Mouse (Mus musculus): ENCODE measurements around the gene Rars2. TPM values are rescaled to one million over a fixed set of nuclear protein-coding genes. Genes with fewer than 3 reads are reported as not detected.

Gene Rars2
- total and polyA plus RNA-seq, 3 experiments, result 47.7 to 60.3 TPM; not detected in 1

DNA sequence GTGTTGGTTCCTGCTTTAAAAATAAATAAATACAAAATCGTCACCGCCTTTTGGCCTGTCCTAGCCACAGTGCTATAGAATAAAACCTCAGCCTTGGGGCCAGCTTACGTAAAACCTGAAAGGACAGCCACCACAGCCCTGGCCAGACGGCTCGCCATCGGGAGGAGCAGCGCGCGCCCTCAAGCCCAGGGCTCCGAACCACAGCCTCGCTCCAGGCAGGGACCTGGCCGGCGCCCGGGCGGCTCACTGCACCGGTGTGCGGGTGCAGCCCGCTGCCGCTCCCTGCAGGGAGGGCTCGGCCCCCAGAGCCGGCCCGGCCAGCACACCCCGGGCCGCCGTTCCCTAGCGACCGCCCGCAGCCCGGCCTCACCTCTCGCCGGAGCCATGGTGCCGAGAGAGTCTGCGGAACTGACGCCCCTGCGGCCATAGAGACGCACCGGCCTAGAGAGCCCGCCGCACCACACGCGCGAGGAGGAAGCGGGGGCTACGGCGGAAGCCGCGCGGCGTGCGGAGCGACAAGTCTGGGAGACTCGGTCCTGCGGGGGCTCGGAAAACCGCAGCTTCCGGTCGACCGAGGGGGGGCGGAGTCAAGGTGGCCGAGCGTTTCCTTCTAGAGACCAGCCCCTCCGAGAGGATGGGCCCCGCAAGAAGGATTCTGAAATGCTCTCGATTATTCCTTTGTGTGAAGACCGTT is 72.3 kb downstream of the Rars2 start, which contains the start of gene Slc35a1:
Gene Slc35a1 (minus strand): TSS at position 565 of the 694 bp plus-strand sequence.
- Histone ChIP-seq H3K9ac (ENCODE audit: control insufficient read depth, low read depth, low read length, poor library complexity, severe bottlenecking) (peak within 1 kb of the TSS; percentile 95), H3K79me2 (ENCODE audit: control insufficient read depth, insufficient read depth, low read length, poor library complexity) (peaks cover 13% of the 10 kb centered on the region), H3K4me1 (ENCODE audit: control insufficient read depth in 1 of 2, insufficient read depth in 2 of 2, low read length in 2 of 2) (peaks cover 5 to 9% of the 10 kb centered on the region in 2 experiments), H3K9me3 (replicated peaks; ENCODE audit: insufficient read depth, low read length) (no peaks in the 10 kb centered on the region), H3K27me3 (ENCODE audit: control insufficient read depth in 1 of 2, insufficient read depth in 2 of 2, low read length in 2 of 2) (no peaks in the 10 kb centered on the region), H3K36me3 (ENCODE audit: control insufficient read depth in 1 of 2, insufficient read depth in 2 of 2, low read length in 2 of 2) (peaks cover 0 to 15% of the 10 kb centered on the region in 2 experiments; a peak in 3 of 4 replicates), H3K4me3 (ENCODE audit: control insufficient read depth in 1 of 2, insufficient read depth in 1 of 2, low read depth in 2 of 2, low read length in 2 of 2) (peak within 1 kb of the TSS; percentile 77 to 98), H3K27ac (ENCODE audit: control insufficient read depth, low read depth, low read length) (peak within 1 kb of the TSS; percentile 71)
- TF ChIP-seq RCOR1 (IDR thresholded peaks at IDR 0.05; ENCODE audit: low read depth, low read length) (peak; percentile 47; the same call in 1 of the 2 replicates), POLR2AphosphoS2 (IDR thresholded peaks at IDR 0.05; ENCODE audit: low read length) (peak; percentile 76; the same call in 1 of the 2 replicates), MYC (IDR thresholded peaks at IDR 0.05; ENCODE audit: low read depth, low read length) (peak; percentile 60; the same call in 1 of the 2 replicates), ETS1 (IDR thresholded peaks at IDR 0.05; ENCODE audit: low read depth, low read length) (peak; percentile 62; the same call in 1 of the 2 replicates), HCFC1 (IDR thresholded peaks at IDR 0.05; ENCODE audit: low read depth, low read length) (peak; percentile 87), TAL1 (IDR thresholded peaks at IDR 0.05; ENCODE audit: low read length) (no peak), NRF1 (IDR thresholded peaks at IDR 0.05; ENCODE audit: insufficient read depth, low read depth, low read length, poor library complexity, severe bottlenecking) (no peak), ZMIZ1 (IDR thresholded peaks at IDR 0.05; ENCODE audit: low read depth, low read length) (peak; percentile 81), MXI1 (IDR thresholded peaks at IDR 0.05; ENCODE audit: low read depth, low read length) (peak; percentile 74), TBP (IDR thresholded peaks at IDR 0.05; ENCODE audit: low read depth, low read length) (no peak; the same call in 1 of the 2 replicates), MAZ (IDR thresholded peaks at IDR 0.05; ENCODE audit: low read depth, low read length) (peak; percentile 96), UBTF (IDR thresholded peaks at IDR 0.05; ENCODE audit: borderline replicate concordance, insufficient read depth, low read depth, low read length) (peak; percentile 92; the same call in 1 of the 2 replicates), MAX (IDR thresholded peaks at IDR 0.05; ENCODE audit: low read length) (peak; percentile 82), USF1 (IDR thresholded peaks at IDR 0.05; ENCODE audit: low read depth, low read length) (no peak), SIN3A (IDR thresholded peaks at IDR 0.05; ENCODE audit: low read length) (peak; percentile 68; the same call in 1 of the 2 replicates), CTCF (IDR thresholded peaks at IDR 0.05 in 2 of 3, conservative IDR thresholded peaks at IDR 0.05 in 1 of 3; ENCODE audit: control insufficient read depth in 1 of 3, insufficient read depth in 1 of 3, low read depth in 2 of 3, low read length in 3 of 3, poor library complexity in 1 of 3, severe bottlenecking in 1 of 3) (no peak; a peak in 1 of 6 replicates), ZKSCAN1 (IDR thresholded peaks at IDR 0.05; ENCODE audit: low read depth, low read length) (no peak), NELFE (IDR thresholded peaks at IDR 0.05; ENCODE audit: low read depth, low read length) (peak; percentile 81), EP300 (IDR thresholded peaks at IDR 0.05; ENCODE audit: low read depth in 1 of 2, low read length in 2 of 2) (peak in 1 of 2 experiments; percentile 55; a peak in 2 of 4 replicates), TCF12 (IDR thresholded peaks at IDR 0.05; ENCODE audit: low read depth, low read length) (peak; percentile 79), ELF1 (IDR thresholded peaks at IDR 0.05; ENCODE audit: low read depth, low read length) (peak; percentile 86), POLR2A (IDR thresholded peaks at IDR 0.05; ENCODE audit: control insufficient read depth in 1 of 2, insufficient read depth in 1 of 2, low read depth in 1 of 2, low read length in 2 of 2, poor library complexity in 1 of 2) (peak; percentile 49 to 81)
- DNase-seq (ENCODE audit: low read depth, low spot score), result peak; percentile 94

Measured in MEL (cell line).